Mouse (Mus musculus) left cerebral cortex, postnatal 4 days (tissue): ENCODE measurements around the gene Erbb2. TPM values are rescaled to one million over a fixed set of nuclear protein-coding genes. Genes with fewer than 3 reads are reported as not detected.
"Not testable (repeated sequence)": the region's sequence is repeated elsewhere in the genome, so short reads cannot be mapped to it uniquely, and the experiment has no call there.

Experiments
- DNase-seq: peaks from one replicate; pipeline ENCODE4 v3.0.0-alpha.2; 2022
- intact Hi-C: fragments of 180-260 bp; cut with DNase I; formaldehyde crosslinking; loops from one replicate; pipeline ENCODE4 v1.15.1; 2025
- total RNA-seq, 2 experiments: library from RNA; stranded (reverse); gene quantifications; 2 replicates each; pipeline ENCODE4 v1.2.3; 2021

Erbb2 gene
- 1 to 10 TPM; 3.9 to 4.1 TPM for total RNA-seq

DNA sequence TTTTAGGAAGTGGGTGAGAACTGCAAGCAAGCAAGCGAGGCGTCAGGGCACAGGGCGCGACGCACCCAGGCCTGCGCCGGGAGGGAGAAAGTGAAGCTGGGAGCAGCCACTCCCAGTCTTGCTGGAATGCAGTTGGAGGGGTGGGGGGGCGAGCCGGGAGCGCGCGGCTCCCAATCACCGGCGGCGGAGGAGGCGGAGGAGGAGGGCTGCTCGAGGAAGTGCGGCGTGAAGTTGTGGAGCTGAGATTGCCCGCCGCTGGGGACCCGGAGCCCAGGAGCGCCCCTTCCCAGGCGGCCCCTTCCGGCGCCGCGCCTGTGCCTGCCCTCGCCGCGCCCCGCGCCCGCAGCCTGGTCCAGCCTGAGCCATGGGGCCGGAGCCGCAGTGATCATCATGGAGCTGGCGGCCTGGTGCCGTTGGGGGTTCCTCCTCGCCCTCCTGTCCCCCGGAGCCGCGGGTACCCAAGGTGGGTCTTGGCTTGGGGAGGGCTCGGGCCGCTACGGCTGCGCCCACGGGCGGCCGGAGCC is at the start of gene Erbb2:
Erbb2 (plus strand) TSS at position 198 of the 524 bp plus-strand sequence.
- intact Hi-C loops, result no loop called here
- peak; percentile 62 for DNase-seq

- no peak for DNase-seq
- intact Hi-C loops, result no loop called here
These were observed 48.5 kb upstream of the Erbb2 start for GRCm38 (mm10) chr11:98363817-98364216.

DNA sequence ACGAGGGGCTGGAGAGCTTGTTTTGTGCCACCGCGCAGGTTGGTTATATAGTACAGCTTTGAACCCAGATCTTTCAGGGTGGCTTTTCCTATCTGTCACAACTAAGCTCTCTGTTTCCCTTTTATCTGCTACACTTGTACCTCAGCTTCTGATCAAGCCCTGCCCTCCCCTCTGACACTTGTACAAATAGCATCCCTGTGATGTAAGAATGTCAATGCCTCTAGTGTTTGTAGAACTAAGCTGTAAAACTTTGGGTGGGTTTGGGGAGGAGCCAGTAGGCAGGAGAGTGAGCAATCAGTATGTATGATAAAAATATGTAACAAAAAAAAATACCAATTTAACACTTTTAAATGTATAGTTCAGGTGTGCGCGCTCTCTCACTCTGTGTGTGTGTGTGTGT is 47.9 kb upstream of the Erbb2 start:
- no peak for DNase-seq
- intact Hi-C loops, result no loop called here

DNA sequence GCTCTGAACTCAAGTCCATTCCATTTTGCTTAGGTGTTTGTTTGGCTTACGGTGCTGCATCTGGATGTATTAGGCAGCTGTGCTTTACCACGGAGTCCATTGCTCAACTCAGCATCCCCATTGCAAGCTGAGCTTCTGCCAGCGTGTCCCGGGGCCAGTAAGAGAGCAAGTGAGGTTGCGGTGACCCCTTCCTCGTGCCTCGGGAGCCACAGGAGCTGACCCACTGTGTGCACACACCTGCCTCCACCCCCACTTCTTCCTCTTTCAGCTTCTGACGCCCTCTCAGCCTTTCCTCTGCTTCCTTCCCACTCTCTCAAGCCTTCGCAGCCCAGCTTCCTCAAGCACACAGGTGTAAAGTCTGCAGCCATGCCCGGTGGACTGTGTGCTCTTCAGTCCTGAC is 46.0 kb upstream of the Erbb2 start:
- DNase-seq, result no peak
- intact Hi-C loops, result no loop called here

DNA sequence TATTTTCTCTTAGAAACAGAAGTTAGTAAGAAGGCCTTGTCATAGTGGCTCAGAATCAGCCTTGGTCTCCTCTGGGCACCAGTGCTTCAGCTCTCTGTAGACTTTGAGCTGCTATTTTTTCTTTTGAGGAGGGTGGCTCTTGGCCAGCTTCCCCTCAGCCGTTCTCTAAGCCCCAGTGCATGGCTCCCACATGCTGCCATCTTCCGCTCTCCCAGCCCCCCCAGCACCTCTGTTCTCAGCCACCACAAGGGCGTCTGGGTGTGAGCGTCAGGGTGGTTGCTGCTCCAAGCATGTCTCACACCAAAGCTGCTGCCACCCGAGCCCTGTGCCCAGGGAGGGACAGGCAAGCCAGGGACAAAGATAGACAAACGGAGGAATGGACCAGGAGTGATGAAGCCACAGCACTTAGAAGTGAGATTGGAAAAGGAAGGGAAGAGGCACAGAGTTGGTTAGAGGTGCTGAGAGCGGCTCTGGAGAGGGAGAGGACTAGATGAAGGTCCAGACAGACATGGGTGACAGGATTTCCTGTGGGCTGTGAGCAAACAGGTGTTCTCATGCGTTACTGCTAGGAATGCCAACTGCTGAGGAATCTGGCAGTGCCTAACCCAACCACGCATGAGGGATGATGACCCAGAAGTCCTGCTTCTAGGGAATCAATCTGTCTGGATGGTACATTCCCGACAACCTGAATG is 45.0 kb upstream of the Erbb2 start:
- DNase-seq, result no peak
- intact Hi-C loops, result no loop called here

DNA sequence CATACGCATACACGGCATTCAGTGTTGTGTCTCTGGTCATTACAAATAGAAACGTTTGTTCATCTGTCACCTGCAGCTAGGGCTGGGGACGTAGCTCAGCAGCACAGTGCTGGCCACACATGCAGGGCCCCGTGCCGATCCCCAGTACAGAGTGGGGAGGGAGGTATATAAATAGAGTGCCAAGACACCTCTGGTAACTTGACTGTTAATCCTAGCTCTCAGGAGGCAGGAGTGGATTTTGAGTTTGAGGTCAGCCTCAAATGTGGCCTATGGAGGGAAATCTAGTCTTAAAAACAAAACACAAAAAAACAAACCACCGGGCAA is 44.4 kb upstream of the Erbb2 start:
- intact Hi-C loops, result no loop called here

DNA sequence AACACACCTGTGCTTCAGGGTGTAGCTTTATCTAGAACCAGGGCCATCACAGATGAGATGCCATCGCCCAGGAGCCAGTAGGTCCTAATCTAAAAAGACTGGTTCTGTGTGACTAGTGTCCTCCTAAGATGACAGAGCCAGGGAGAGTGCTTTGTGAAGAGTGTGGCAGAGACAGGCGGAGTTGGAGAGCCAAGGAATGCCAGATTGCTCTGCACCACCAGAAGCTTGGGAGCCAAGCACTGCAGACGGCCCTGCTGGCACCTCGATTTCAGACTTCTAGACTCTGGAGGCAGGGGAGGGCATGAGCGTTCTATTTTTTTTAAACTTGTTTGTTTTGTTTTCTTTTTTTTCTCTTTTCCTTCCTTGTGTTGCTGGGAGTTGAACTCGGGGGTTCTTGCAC is 42.9 kb upstream of the Erbb2 start:
- DNase-seq, result no peak
- intact Hi-C loops, result no loop called here

More for the DNA sequence above, 44.4 kb upstream of the Erbb2 start:
- DNase-seq, result no peak

DNA sequence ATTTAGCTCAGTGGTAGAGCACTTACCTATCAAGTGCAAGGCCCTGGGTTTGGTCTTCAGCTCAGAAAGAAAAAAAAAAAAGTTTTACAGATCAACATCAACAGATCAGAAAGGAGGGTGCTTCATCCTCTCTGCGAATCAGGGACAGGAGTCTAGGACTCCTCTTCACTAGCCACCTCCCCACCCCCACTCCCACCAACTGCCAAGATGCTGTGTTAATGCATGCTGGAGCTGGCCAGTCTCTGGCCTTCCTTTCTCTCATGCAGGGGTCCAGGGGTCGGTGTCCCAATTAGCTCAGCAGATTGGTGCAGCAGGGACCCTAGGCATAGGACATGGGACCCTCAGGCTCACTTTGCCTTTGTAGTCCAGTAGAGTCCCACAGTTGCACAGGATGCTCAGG is 41.7 kb upstream of the Erbb2 start:
- intact Hi-C loops, result no loop called here

GRCm38 (mm10) chr11:98371556-98372240 is 40.6 kb upstream of the Erbb2 start:
- DNase-seq, result peak; percentile 41
- intact Hi-C loops, result no loop called here

More for the DNA sequence above, 41.7 kb upstream of the Erbb2 start:
- DNase-seq, result no peak

DNA sequence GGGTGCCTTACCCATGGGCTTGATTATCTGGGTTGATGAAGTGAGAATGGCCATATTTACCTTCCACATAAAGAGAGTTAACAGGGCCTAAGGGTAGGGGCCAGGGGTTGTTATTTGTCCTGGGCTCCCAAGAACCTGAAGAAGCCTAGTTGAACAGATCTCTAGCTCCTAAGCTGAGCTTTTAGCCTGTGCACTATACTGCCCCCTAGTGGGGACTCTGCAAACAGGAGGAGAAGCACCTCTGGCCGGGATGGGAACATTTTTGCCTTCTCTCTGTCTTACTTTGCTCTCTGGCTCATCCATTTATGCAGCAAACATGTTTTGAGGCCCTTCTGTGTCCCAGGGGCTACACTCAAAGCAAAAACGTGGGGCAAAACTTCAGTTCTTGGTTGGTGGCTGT is 39.9 kb upstream of the Erbb2 start:
- intact Hi-C loops, result no loop called here
- DNase-seq, result peak; percentile 73

DNA sequence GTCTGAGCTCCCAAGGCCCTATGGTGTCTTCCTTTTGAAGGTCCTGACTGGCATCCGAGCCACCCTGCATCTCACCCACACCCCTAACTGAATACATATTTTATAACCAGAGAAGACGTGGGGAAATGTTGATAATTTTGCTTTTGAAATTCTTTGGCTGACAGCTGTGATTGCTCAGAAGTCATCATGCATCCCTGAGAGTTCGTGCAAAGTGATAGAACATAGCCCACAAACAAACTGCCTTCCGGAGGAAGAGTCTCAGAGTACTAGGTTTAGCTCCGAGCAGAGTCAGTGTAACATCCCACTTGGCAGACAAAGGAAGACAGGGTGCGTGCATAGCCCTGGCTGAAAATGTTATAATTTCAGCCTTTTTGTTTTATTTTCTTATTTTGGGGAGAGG is 39.0 kb upstream of the Erbb2 start:
- DNase-seq, result no peak
- intact Hi-C loops, result no loop called here

GRCm38 (mm10) chr11:98374266-98374665 is 38.0 kb upstream of the Erbb2 start:
- DNase-seq, result no peak
- intact Hi-C loops, result no loop called here

GRCm38 (mm10) chr11:98376756-98377155 is 35.5 kb upstream of the Erbb2 start:
- DNase-seq, result no peak
- intact Hi-C loops, result no loop called here

DNA sequence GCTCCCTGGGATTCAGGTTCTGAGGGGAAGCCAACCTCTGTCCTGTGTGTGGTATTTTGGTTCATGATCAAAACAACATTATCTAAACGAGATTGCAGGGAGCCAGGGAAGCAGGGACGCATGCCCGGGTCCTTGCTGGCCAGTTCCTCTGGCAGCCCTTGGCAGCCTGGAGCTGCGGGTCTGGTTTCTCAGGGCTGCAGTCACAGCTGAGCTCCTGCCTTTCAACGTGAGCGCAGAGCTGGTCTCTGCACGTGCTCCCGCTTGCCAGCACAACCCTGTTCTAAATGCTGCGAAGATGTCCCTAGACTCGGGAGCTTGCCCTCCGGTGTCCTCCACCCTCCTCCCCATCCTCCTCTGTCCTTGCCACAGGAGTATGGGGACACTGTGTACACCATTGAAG is 34.5 kb upstream of the Erbb2 start:
- no peak for DNase-seq
- intact Hi-C loops, result no loop called here

- no peak for DNase-seq
- intact Hi-C loops, result no loop called here
These were observed 32.9 kb upstream of the Erbb2 start for GRCm38 (mm10) chr11:98379379-98379778.

DNA sequence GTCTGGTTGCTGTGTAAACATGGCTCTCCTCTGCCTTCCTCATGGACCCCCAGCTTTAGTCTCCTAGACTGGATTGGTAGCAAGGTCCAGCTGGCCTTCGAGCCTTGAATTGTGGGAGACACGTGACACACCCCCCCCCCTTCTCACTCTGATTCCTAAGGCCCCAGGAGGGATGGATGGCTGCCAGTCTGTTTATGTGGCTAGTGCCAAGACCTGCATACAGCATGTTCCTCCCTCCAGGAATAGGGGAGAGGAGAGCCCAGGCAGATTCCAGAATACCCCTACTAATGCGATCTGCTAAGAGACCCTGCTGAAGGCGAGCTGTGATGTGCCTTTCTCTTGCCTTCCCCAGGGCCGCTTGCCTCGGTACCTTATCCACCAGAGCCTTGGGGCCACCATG is 32.2 kb upstream of the Erbb2 start:
- intact Hi-C loops, result no loop called here
- DNase-seq, result peak; percentile 91

- no peak for DNase-seq
- intact Hi-C loops, result no loop called here
These were observed 30.6 kb upstream of the Erbb2 start for GRCm38 (mm10) chr11:98381651-98382050.

- intact Hi-C loops, DNase-seq: not testable (repeated sequence)
These were observed 29.9 kb upstream of the Erbb2 start for GRCm38 (mm10) chr11:98382405-98382804.

- intact Hi-C loops, result no loop called here
- no peak for DNase-seq
These were observed 28.8 kb upstream of the Erbb2 start, which contains the start of gene Tcap for GRCm38 (mm10) chr11:98383261-98384030. Tcap (plus strand) TSS chr11:98383811.

GRCm38 (mm10) chr11:98384216-98384615 is 28.1 kb upstream of the Erbb2 start:
- no peak for DNase-seq
- intact Hi-C loops, result no loop called here
